Mouse (Mus musculus) spleen, adult 12 weeks (tissue): ENCODE measurements around the gene Sipa1l3.

ENCODE experiments used
- DNase-seq: peaks from one replicate; pipeline ENCODE4 v3.0.0; 2022; ENCODE audit warnings: low spot score

Sipa1l3 gene

GRCm38 (mm10) chr7:29505337-29506318, 12.8 kb downstream of the Sipa1l3 start:
- DNase-seq, result no peak

GRCm38 (mm10) chr7:29504683-29505290, 13.7 kb downstream of the Sipa1l3 start:
- no peak for DNase-seq

- no peak for DNase-seq
Measured at GRCm38 (mm10) chr7:29503616-29504015, 14.8 kb downstream of the Sipa1l3 start.

GRCm38 (mm10) chr7:29501214-29501613, 17.2 kb downstream of the Sipa1l3 start:
- DNase-seq, result no peak

GRCm38 (mm10) chr7:29499071-29499470, 19.4 kb downstream of the Sipa1l3 start:
- no peak for DNase-seq

GRCm38 (mm10) chr7:29496953-29497590, 21.4 kb downstream of the Sipa1l3 start:
- DNase-seq, result no peak

- DNase-seq, result no peak
Measured at GRCm38 (mm10) chr7:29496332-29496731, 22.1 kb downstream of the Sipa1l3 start.

- DNase-seq, result no peak
Measured at GRCm38 (mm10) chr7:29495880-29496279, 22.6 kb downstream of the Sipa1l3 start.

- DNase-seq, result no peak
Measured at GRCm38 (mm10) chr7:29494854-29495253, 23.6 kb downstream of the Sipa1l3 start.

- DNase-seq, result no peak
Measured at GRCm38 (mm10) chr7:29494015-29494414, 24.4 kb downstream of the Sipa1l3 start.

- DNase-seq, result no peak
Measured at GRCm38 (mm10) chr7:29492992-29493391, 25.4 kb downstream of the Sipa1l3 start.

- DNase-seq, result no peak
Measured at GRCm38 (mm10) chr7:29491861-29492260, 26.6 kb downstream of the Sipa1l3 start.

- no peak for DNase-seq
Measured at GRCm38 (mm10) chr7:29491471-29491755, 27.0 kb downstream of the Sipa1l3 start.

- no peak for DNase-seq
Measured at GRCm38 (mm10) chr7:29490704-29491470, 27.6 kb downstream of the Sipa1l3 start.

GRCm38 (mm10) chr7:29489851-29490250, 28.6 kb downstream of the Sipa1l3 start:
- DNase-seq, result no peak

GRCm38 (mm10) chr7:29489364-29489763, 29.1 kb downstream of the Sipa1l3 start:
- no peak for DNase-seq

- no peak for DNase-seq
Measured at GRCm38 (mm10) chr7:29486753-29487152, 31.7 kb downstream of the Sipa1l3 start.

- no peak for DNase-seq
Measured at GRCm38 (mm10) chr7:29485721-29486120, 32.7 kb downstream of the Sipa1l3 start.

- no peak for DNase-seq
Measured at GRCm38 (mm10) chr7:29483556-29483955, 34.9 kb downstream of the Sipa1l3 start.

- no peak for DNase-seq
Measured at GRCm38 (mm10) chr7:29481345-29482155, 36.9 kb downstream of the Sipa1l3 start.

GRCm38 (mm10) chr7:29480590-29481344, 37.7 kb downstream of the Sipa1l3 start:
- DNase-seq, result no peak
